Mouse (Mus musculus) natural killer cell, adult 2 months (primary cell): ENCODE measurements around the gene Prdm1.
A peak's percentile ranks its signal among the peaks of the same experiment; 100 is the strongest.

Experiments
- DNase-seq, 2 experiments: peaks; one replicate each; pipeline ENCODE4 v3.0.0; 2022; ENCODE audit warnings: low spot score in 2 of 2

Prdm1 gene

GRCm38 (mm10) chr10:44420211-44420610 is 108.1 kb downstream of the Prdm1 start:
- no peak for DNase-seq

GRCm38 (mm10) chr10:44418901-44419300 is 109.4 kb downstream of the Prdm1 start:
- DNase-seq, result no peak

GRCm38 (mm10) chr10:44415576-44415975 is 112.7 kb downstream of the Prdm1 start:
- DNase-seq, result no peak

GRCm38 (mm10) chr10:44409958-44410357 is 118.3 kb downstream of the Prdm1 start:
- DNase-seq, result peak in 1 of 2 experiments; percentile 44

GRCm38 (mm10) chr10:44409054-44409453 is 119.2 kb downstream of the Prdm1 start:
- DNase-seq, result no peak

GRCm38 (mm10) chr10:44403415-44403814 is 124.9 kb downstream of the Prdm1 start:
- peak; percentile 30 to 63 for DNase-seq

GRCm38 (mm10) chr10:44401600-44401999 is 126.7 kb downstream of the Prdm1 start:
- no peak for DNase-seq

- DNase-seq, result peak; percentile 28 to 49
These were observed 127.7 kb downstream of the Prdm1 start for GRCm38 (mm10) chr10:44400602-44401001.

GRCm38 (mm10) chr10:44400119-44400518 is 128.2 kb downstream of the Prdm1 start:
- DNase-seq, result no peak

- no peak for DNase-seq
These were observed 135.4 kb downstream of the Prdm1 start for GRCm38 (mm10) chr10:44392855-44393254.

GRCm38 (mm10) chr10:44391509-44392290 is 136.6 kb downstream of the Prdm1 start:
- no peak for DNase-seq

GRCm38 (mm10) chr10:44390286-44390685 is 138.0 kb downstream of the Prdm1 start:
- no peak for DNase-seq

GRCm38 (mm10) chr10:44388706-44389233 is 139.5 kb downstream of the Prdm1 start:
- no peak for DNase-seq
